Mouse (Mus musculus): ENCODE data around the gene Cts8. TPM values are rescaled to one million over a fixed set of nuclear protein-coding genes. Genes with fewer than 3 reads are reported as not detected.

The Cts8 gene
- not detected in 2 replicates for polyA plus RNA-seq (2012; rRNA removed)

DNA sequence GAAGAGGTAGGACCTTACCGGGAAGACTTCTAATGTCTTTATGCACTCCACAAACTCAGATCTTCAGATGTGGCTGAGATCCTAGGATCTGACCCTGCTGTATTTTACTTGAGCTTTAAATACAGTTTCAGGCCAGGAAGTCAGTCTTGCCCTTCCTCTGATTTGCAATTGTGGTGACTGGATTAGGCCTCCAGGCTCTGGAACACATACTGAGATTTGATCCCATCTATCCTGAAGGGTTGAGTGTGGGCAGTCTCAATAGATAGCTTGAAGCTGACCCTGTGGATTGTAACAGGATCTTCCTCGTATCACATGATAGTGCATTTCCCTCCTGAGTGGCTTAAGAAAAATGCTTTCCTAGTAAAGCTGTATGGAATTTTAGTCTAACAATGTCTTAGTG lies at the start of gene Cts8:
Gene Cts8 (minus strand): TSS at position 101 of the 400 bp plus-strand sequence.
- Histone ChIP-seq H3K4me1 (ENCODE audit: control insufficient read depth, insufficient read depth, low read length) (no peaks in the 10 kb centered on the region), H3K4me3 (ENCODE audit: insufficient read depth, low read length) (no peak within 1 kb of the TSS), H3K27ac (ENCODE audit: insufficient read depth, low read length) (no peak within 1 kb of the TSS)
- TF ChIP-seq CTCF (IDR thresholded peaks at IDR 0.05; ENCODE audit: extremely low read depth, insufficient read depth, low read length) (no peak), POLR2A (IDR thresholded peaks at IDR 0.05; ENCODE audit: extremely low read depth, insufficient read depth, low read length) (no peak)

DNA sequence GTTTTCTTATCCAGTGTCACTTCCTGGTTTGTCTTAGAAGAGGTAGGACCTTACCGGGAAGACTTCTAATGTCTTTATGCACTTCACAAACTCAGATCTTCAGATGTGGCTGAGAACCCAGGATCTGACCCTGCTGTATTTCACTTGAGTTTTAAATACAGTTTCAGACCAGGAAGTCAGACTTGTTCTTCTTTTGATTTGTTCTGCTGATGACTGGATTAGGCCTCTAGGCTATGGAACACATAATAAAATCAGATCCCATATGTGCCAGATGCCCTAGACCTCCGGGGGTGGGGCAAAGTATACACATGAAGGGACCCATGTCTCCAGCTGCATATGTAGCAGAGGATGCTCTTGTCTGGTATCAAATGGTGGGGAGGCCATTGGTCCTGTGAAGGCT lies 33.6 kb upstream of the Cts8 start, which contains the start of gene Gm49398:
Gene Gm49398 (minus strand): TSS at position 101 of the 400 bp plus-strand sequence.
- Histone ChIP-seq H3K4me3 (ENCODE audit: insufficient read depth, low read length) (no peak within 1 kb of the TSS), H3K27ac (ENCODE audit: insufficient read depth, low read length) (no peak within 1 kb of the TSS), H3K4me1 (ENCODE audit: control insufficient read depth, insufficient read depth, low read length) (no peaks in the 10 kb centered on the region)
- no peak for TF ChIP-seq CTCF (IDR thresholded peaks at IDR 0.05; ENCODE audit: extremely low read depth, insufficient read depth, low read length)
- TF ChIP-seq POLR2A (IDR thresholded peaks at IDR 0.05; ENCODE audit: extremely low read depth, insufficient read depth, low read length) = no peak

DNA sequence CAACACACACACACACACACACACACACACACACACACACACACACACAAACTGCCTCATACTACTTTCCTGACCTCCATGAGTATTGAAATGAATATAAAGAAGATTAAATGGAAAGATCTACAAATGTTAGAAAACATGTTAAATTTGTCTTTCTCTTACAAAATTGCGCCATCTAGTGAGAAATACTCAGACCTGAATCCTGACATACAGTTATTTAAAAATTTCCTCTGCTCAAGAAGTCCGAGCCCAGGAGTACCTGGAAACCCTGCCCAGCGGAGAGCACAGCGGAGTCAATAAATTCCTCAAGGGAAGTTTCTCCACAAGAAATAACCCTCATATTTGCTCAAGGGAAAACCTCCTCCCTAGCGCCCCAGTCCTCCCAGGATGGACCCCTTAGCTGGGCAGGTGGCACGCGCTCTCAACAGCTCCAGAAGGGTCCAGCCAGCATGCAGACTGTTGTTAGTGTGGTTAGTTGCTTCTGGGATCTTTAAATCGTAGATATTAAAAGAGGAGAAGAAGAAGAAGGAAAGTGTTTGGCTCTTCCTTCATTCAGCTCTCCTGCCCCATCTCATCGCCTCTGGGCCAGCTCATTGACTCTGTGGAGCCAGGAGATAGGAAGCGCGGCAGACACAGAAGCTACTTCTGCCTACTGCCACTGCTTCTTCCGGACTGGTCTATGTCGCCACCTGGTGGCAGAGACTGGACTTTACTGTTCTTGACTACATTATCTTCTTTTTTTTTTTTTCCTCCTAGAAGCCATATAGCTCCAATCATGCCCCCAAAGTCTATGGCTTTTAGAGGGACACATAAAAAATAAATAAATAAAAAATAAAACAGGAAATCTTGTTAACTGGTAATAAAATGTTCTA lies 13.8 kb downstream of the Cts8 start:
- Histone ChIP-seq H3K4me1 (ENCODE audit: control insufficient read depth, insufficient read depth, low read length) (no peaks in the 10 kb centered on the region), H3K27ac (ENCODE audit: insufficient read depth, low read length) (no peak overlapping the region), H3K4me3 (ENCODE audit: insufficient read depth, low read length) (no peak overlapping the region)
- TF ChIP-seq CTCF (IDR thresholded peaks at IDR 0.05; ENCODE audit: extremely low read depth, insufficient read depth, low read length) = peak; percentile 44; the same call in 1 of the 2 replicates
- TF ChIP-seq POLR2A (IDR thresholded peaks at IDR 0.05; ENCODE audit: extremely low read depth, insufficient read depth, low read length) = no peak

DNA sequence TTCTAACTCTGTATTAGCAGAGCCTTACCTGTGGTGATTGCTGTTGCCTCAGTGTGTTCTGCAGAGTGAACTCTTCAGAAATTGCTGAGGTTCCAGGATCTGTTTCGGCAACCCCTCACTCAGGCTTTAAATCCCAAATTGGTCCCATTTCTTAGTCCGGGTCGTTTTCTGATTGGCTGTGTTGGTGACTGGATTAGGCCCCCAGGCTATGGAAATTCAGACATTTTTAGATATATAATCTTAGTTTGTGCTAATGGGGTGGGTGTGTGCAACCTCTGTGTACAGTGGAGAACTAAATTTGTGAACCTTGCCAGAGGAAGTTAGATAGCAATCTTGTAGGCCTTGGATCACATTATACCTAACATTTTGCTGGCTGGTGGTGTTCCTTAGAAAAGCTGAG lies 51.8 kb downstream of the Cts8 start, which contains the start of gene Cts6:
Gene Cts6 (minus strand): TSS at position 101 of the 400 bp plus-strand sequence.
- no peak within 1 kb of the TSS for H3K4me3 ChIP-seq (ENCODE audit: insufficient read depth, low read length)
- H3K4me1 ChIP-seq (ENCODE audit: control insufficient read depth, insufficient read depth, low read length) = no peaks in the 10 kb centered on the region
- TF ChIP-seq POLR2A (IDR thresholded peaks at IDR 0.05; ENCODE audit: extremely low read depth, insufficient read depth, low read length) (no peak), CTCF (IDR thresholded peaks at IDR 0.05; ENCODE audit: extremely low read depth, insufficient read depth, low read length) (no peak)
- H3K27ac ChIP-seq (ENCODE audit: insufficient read depth, low read length) = no peak within 1 kb of the TSS

Other genes starting within 250 kb of the Cts8 start
- gene Ctsj, start 249.4 kb downstream of the Cts8 start, polyA plus RNA-seq (2012; rRNA removed) = 0.25 TPM in 1 of 2 replicates, not detected in the other
- gene Ctsq, start 214.7 kb downstream of the Cts8 start, polyA plus RNA-seq (2012; rRNA removed) = not detected in 2 replicates
- not detected in 2 replicates for gene Ctsr, start 91.1 kb downstream of the Cts8 start, polyA plus RNA-seq (2012; rRNA removed)
- gene Cts6, start 51.9 kb downstream of the Cts8 start, polyA plus RNA-seq (2012; rRNA removed) = not detected in 2 replicates
- not detected in 2 replicates for gene Gm49398, start 33.5 kb upstream of the Cts8 start, polyA plus RNA-seq (2012; rRNA removed)
- not detected in 2 replicates for gene Cts7, start 102.8 kb upstream of the Cts8 start, polyA plus RNA-seq (2012; rRNA removed)